Mouse (Mus musculus): Measurements from ENCODE around the gene Fbxw21. TPM values are rescaled to one million over a fixed set of nuclear protein-coding genes. Genes with fewer than 3 reads are reported as not detected.

Gene Fbxw21
- total and polyA plus RNA-seq, 3 experiments = 0.11 TPM; not detected in 2

GRCm38 (mm10) chr9:109114871-109115270 is 47.0 kb downstream of the Fbxw21 start:
- H3K9me3 ChIP-seq (replicated peaks) = no peaks in the 10 kb centered on the region
- no peak overlapping the region for H3K4me3 ChIP-seq (ENCODE audit: low read depth, low read length)
- no peaks in the 10 kb centered on the region for H3K4me1 ChIP-seq (ENCODE audit: insufficient read depth, low read depth, low read length)
- H3K27me3 ChIP-seq (ENCODE audit: insufficient read depth, low read length) = peaks cover 40% of the 10 kb centered on the region
- no peak for TF ChIP-seq CTCF (IDR thresholded peaks at IDR 0.05; ENCODE audit: low read depth, low read length)
- TF ChIP-seq GATA2 (IDR thresholded peaks at IDR 0.05; ENCODE audit: borderline replicate concordance, low read depth, low read length) = no peak
- TF ChIP-seq GATA1 (IDR thresholded peaks at IDR 0.05; ENCODE audit: borderline replicate concordance, low read length) = no peak
- DNase-seq (ENCODE audit: low spot score) = no peak
- H3K36me3 ChIP-seq (replicated peaks) = no peaks in the 10 kb centered on the region
- no peak for ATAC-seq (ENCODE audit: extremely low read depth, insufficient number of reproducible peaks, low FRiP score, poor library complexity, severe bottlenecking)

- TF ChIP-seq GATA2 (IDR thresholded peaks at IDR 0.05; ENCODE audit: borderline replicate concordance, low read depth, low read length) = no peak
- no peak overlapping the region for H3K4me3 ChIP-seq (ENCODE audit: low read depth, low read length)
- no peaks in the 10 kb centered on the region for H3K4me1 ChIP-seq (ENCODE audit: insufficient read depth, low read depth, low read length)
- H3K9me3 ChIP-seq (replicated peaks) = no peaks in the 10 kb centered on the region
- ATAC-seq (ENCODE audit: extremely low read depth, insufficient number of reproducible peaks, low FRiP score, poor library complexity, severe bottlenecking) (no peak), DNase-seq (ENCODE audit: low spot score) (no peak)
- H3K36me3 ChIP-seq (replicated peaks) = no peaks in the 10 kb centered on the region
- H3K27me3 ChIP-seq (ENCODE audit: insufficient read depth, low read length) = peaks cover 40% of the 10 kb centered on the region
Observed at GRCm38 (mm10) chr9:109114276-109114675, 47.6 kb downstream of the Fbxw21 start.

GRCm38 (mm10) chr9:109113331-109113730 is 48.5 kb downstream of the Fbxw21 start:
- H3K4me1 ChIP-seq (ENCODE audit: insufficient read depth, low read depth, low read length) = no peaks in the 10 kb centered on the region
- no peak overlapping the region for H3K4me3 ChIP-seq (ENCODE audit: low read depth, low read length)
- no peak for ATAC-seq (ENCODE audit: extremely low read depth, insufficient number of reproducible peaks, low FRiP score, poor library complexity, severe bottlenecking)
- DNase-seq (ENCODE audit: low spot score) = peak; percentile 0
- no peaks in the 10 kb centered on the region for H3K36me3 ChIP-seq (replicated peaks)
- TF ChIP-seq TAL1 (conservative IDR thresholded peaks at IDR 0.05; ENCODE audit: low read depth, low read length) (no peak), GATA2 (IDR thresholded peaks at IDR 0.05; ENCODE audit: borderline replicate concordance, low read depth, low read length) (no peak), CTCF (IDR thresholded peaks at IDR 0.05; ENCODE audit: low read depth, low read length) (no peak), GATA1 (IDR thresholded peaks at IDR 0.05; ENCODE audit: borderline replicate concordance, low read length) (no peak), POLR2AphosphoS5 (IDR thresholded peaks at IDR 0.05; ENCODE audit: insufficient replicate concordance, low read depth, low read length) (no peak)
- H3K27me3 ChIP-seq (ENCODE audit: insufficient read depth, low read length) = peaks cover 44% of the 10 kb centered on the region
- H3K9me3 ChIP-seq (replicated peaks) = no peaks in the 10 kb centered on the region

GRCm38 (mm10) chr9:109111591-109111990 is 50.2 kb downstream of the Fbxw21 start:
- no peaks in the 10 kb centered on the region for H3K36me3 ChIP-seq (replicated peaks)
- H3K27me3 ChIP-seq (ENCODE audit: insufficient read depth, low read length) = peaks cover 43% of the 10 kb centered on the region

GRCm38 (mm10) chr9:109111101-109111500 is 50.7 kb downstream of the Fbxw21 start:
- ATAC-seq (ENCODE audit: extremely low read depth, insufficient number of reproducible peaks, low FRiP score, poor library complexity, severe bottlenecking) (no peak), DNase-seq (ENCODE audit: low spot score) (no peak)
- Histone ChIP-seq H3K36me3 (replicated peaks) (no peaks in the 10 kb centered on the region), H3K27me3 (ENCODE audit: insufficient read depth, low read length) (peaks cover 48% of the 10 kb centered on the region), H3K4me1 (ENCODE audit: insufficient read depth, low read depth, low read length) (no peaks in the 10 kb centered on the region), H3K4me3 (ENCODE audit: low read depth, low read length) (no peak overlapping the region), H3K9me3 (replicated peaks) (no peaks in the 10 kb centered on the region)
- TF ChIP-seq GATA2 (IDR thresholded peaks at IDR 0.05; ENCODE audit: borderline replicate concordance, low read depth, low read length) = no peak
- no peak for TF ChIP-seq CTCF (IDR thresholded peaks at IDR 0.05; ENCODE audit: low read depth, low read length)
- no peak for TF ChIP-seq POLR2AphosphoS5 (IDR thresholded peaks at IDR 0.05; ENCODE audit: insufficient replicate concordance, low read depth, low read length)
- no peak for TF ChIP-seq TAL1 (conservative IDR thresholded peaks at IDR 0.05; ENCODE audit: low read depth, low read length)
- TF ChIP-seq GATA1 (IDR thresholded peaks at IDR 0.05; ENCODE audit: borderline replicate concordance, low read length) = no peak

More at GRCm38 (mm10) chr9:109111591-109111990, 50.2 kb downstream of the Fbxw21 start:
- Histone ChIP-seq H3K4me1 (ENCODE audit: insufficient read depth, low read depth, low read length) (no peaks in the 10 kb centered on the region), H3K4me3 (ENCODE audit: low read depth, low read length) (no peak overlapping the region), H3K9me3 (replicated peaks) (no peaks in the 10 kb centered on the region)
- no peak for TF ChIP-seq GATA2 (IDR thresholded peaks at IDR 0.05; ENCODE audit: borderline replicate concordance, low read depth, low read length)
- TF ChIP-seq TAL1 (conservative IDR thresholded peaks at IDR 0.05; ENCODE audit: low read depth, low read length) = no peak
- TF ChIP-seq GATA1 (IDR thresholded peaks at IDR 0.05; ENCODE audit: borderline replicate concordance, low read length) = no peak
- TF ChIP-seq POLR2AphosphoS5 (IDR thresholded peaks at IDR 0.05; ENCODE audit: insufficient replicate concordance, low read depth, low read length) = no peak
- TF ChIP-seq CTCF (IDR thresholded peaks at IDR 0.05; ENCODE audit: low read depth, low read length) = no peak
- ATAC-seq (ENCODE audit: extremely low read depth, insufficient number of reproducible peaks, low FRiP score, poor library complexity, severe bottlenecking) = no peak
- peak; percentile 0 for DNase-seq (ENCODE audit: low spot score)

GRCm38 (mm10) chr9:109110240-109110639 is 51.6 kb downstream of the Fbxw21 start:
- no peak for TF ChIP-seq GATA2 (IDR thresholded peaks at IDR 0.05; ENCODE audit: borderline replicate concordance, low read depth, low read length)
- no peak for TF ChIP-seq TAL1 (conservative IDR thresholded peaks at IDR 0.05; ENCODE audit: low read depth, low read length)
- TF ChIP-seq GATA1 (IDR thresholded peaks at IDR 0.05; ENCODE audit: borderline replicate concordance, low read length) = no peak
- TF ChIP-seq CTCF (IDR thresholded peaks at IDR 0.05; ENCODE audit: low read depth, low read length) = no peak
- no peak for TF ChIP-seq POLR2AphosphoS5 (IDR thresholded peaks at IDR 0.05; ENCODE audit: insufficient replicate concordance, low read depth, low read length)
- DNase-seq (ENCODE audit: low spot score) (no peak), ATAC-seq (ENCODE audit: extremely low read depth, insufficient number of reproducible peaks, low FRiP score, poor library complexity, severe bottlenecking) (no peak)
- Histone ChIP-seq H3K4me3 (ENCODE audit: low read depth, low read length) (no peak overlapping the region), H3K27me3 (ENCODE audit: insufficient read depth, low read length) (peaks cover 55% of the 10 kb centered on the region), H3K9me3 (replicated peaks) (no peaks in the 10 kb centered on the region), H3K36me3 (replicated peaks) (no peaks in the 10 kb centered on the region), H3K4me1 (ENCODE audit: insufficient read depth, low read depth, low read length) (no peaks in the 10 kb centered on the region)

GRCm38 (mm10) chr9:109107341-109107740 is 54.5 kb downstream of the Fbxw21 start:
- H3K4me3 ChIP-seq (ENCODE audit: low read depth, low read length) = no peak overlapping the region
- no peaks in the 10 kb centered on the region for H3K36me3 ChIP-seq (replicated peaks)
- TF ChIP-seq CTCF (IDR thresholded peaks at IDR 0.05; ENCODE audit: low read depth, low read length) (no peak), GATA2 (IDR thresholded peaks at IDR 0.05; ENCODE audit: borderline replicate concordance, low read depth, low read length) (no peak), TAL1 (conservative IDR thresholded peaks at IDR 0.05; ENCODE audit: low read depth, low read length) (no peak), GATA1 (IDR thresholded peaks at IDR 0.05; ENCODE audit: borderline replicate concordance, low read length) (no peak), POLR2AphosphoS5 (IDR thresholded peaks at IDR 0.05; ENCODE audit: insufficient replicate concordance, low read depth, low read length) (no peak)
- no peak for ATAC-seq (ENCODE audit: extremely low read depth, insufficient number of reproducible peaks, low FRiP score, poor library complexity, severe bottlenecking)
- no peaks in the 10 kb centered on the region for H3K9me3 ChIP-seq (replicated peaks)
- no peak for DNase-seq (ENCODE audit: low spot score)
- H3K27me3 ChIP-seq (ENCODE audit: insufficient read depth, low read length) = peaks cover 43% of the 10 kb centered on the region
- H3K4me1 ChIP-seq (ENCODE audit: insufficient read depth, low read depth, low read length) = no peaks in the 10 kb centered on the region; the same call in 1 of the 2 replicates

Data from G1E (cell line).